Mouse (Mus musculus) brown adipose tissue, adult 24 weeks (tissue): ENCODE data around the gene Adgrg5. TPM values are rescaled to one million over a fixed set of nuclear protein-coding genes. Genes with fewer than 3 reads are reported as not detected.

ENCODE experiments used
- H3K27ac ChIP-seq: fragments of 200-500 bp; replicated peaks from 2 replicates; pipeline ENCODE4 v1.5.1; 2012; ENCODE audit warnings: low read depth, mild to moderate bottlenecking, low read length
- H3K4me1 ChIP-seq: fragments of 200-500 bp; 2 replicates; pipeline ENCODE4 v1.6.1; 2012; ENCODE audit warnings: low read length, mixed read lengths; ENCODE audit not compliant: control insufficient read depth, insufficient read depth, insufficient read length
- H3K4me3 ChIP-seq: fragments of 200-500 bp; 2 replicates; pipeline ENCODE4 v1.5.1; 2012; ENCODE audit warnings: low read depth, mild to moderate bottlenecking, low read length, moderate library complexity; ENCODE audit not compliant: insufficient read depth
- polyA plus RNA-seq: library from polyadenylated mRNA; stranded (reverse); fragments of >200 nt; gene quantifications from 2 replicates; pipeline ENCODE4 v1.2.4, GENCODE M21; 2012; ENCODE audit not compliant: missing spikeins, insufficient read depth, insufficient read length

Adgrg5 gene
- polyA plus RNA-seq, 1 experiment: not detected

DNA sequence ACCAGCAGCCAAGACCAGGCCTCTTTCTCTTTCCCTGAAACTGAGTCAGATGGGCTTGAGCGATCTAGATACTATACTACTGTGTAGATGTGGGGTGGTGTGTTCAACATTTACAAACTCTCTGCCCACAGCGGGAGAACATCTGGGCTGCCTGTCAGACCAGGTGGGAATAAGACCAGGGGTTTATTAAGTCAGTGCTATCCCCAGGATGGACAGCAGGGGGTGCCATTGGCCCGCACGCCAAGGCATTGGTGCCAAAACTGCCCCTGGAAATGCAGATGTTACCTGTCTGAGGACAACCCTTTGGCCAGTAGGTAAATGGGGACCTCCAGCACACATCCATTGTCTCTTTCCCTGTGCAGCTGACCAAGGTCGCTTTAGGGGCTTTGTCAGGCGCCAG is 19.1 kb downstream of the Adgrg5 start:
- no peak overlapping the region for H3K27ac ChIP-seq
- H3K4me3 ChIP-seq: no peak overlapping the region
- no peaks in the 10 kb centered on the region for H3K4me1 ChIP-seq

DNA sequence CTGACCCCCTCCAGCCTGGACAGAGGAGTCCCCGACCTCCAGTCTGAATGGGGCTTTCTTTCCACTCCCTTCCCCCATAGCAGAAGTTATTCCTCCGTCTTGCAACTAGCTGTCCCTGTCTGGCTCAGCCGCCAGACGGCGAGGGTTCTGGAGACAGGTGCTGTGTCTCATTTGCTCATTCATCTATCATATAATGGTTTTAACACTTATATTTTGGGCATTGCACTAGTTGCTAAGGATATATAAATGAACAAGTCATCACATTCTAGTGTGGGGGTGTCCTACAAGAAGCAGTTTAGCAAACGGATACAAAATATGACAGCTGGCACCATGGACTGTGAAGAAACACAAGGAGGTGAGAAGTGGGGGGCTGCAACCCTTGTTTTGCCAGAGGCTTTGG is 21.7 kb downstream of the Adgrg5 start:
- Histone ChIP-seq H3K27ac (no peak overlapping the region), H3K4me3 (no peak overlapping the region), H3K4me1 (no peaks in the 10 kb centered on the region)

GRCm38 (mm10) chr8:94948421-94948820 is 24.9 kb downstream of the Adgrg5 start:
- Histone ChIP-seq H3K27ac (no peak overlapping the region), H3K4me1 (no peaks in the 10 kb centered on the region), H3K4me3 (no peak overlapping the region)

GRCm38 (mm10) chr8:94949010-94949409 is 25.5 kb downstream of the Adgrg5 start:
- Histone ChIP-seq H3K4me3 (no peak overlapping the region), H3K27ac (no peak overlapping the region), H3K4me1 (peaks cover under 1% of the 10 kb centered on the region; the same call in 1 of the 2 replicates)

GRCm38 (mm10) chr8:94950046-94950445 is 26.6 kb downstream of the Adgrg5 start:
- no peak overlapping the region for H3K4me3 ChIP-seq
- no peak overlapping the region for H3K27ac ChIP-seq
- H3K4me1 ChIP-seq: peaks cover 5% of the 10 kb centered on the region

- no peak overlapping the region for H3K4me3 ChIP-seq
- no peak overlapping the region for H3K27ac ChIP-seq
- peaks cover 5% of the 10 kb centered on the region for H3K4me1 ChIP-seq
These were observed 27.0 kb downstream of the Adgrg5 start for GRCm38 (mm10) chr8:94950458-94950857.

DNA sequence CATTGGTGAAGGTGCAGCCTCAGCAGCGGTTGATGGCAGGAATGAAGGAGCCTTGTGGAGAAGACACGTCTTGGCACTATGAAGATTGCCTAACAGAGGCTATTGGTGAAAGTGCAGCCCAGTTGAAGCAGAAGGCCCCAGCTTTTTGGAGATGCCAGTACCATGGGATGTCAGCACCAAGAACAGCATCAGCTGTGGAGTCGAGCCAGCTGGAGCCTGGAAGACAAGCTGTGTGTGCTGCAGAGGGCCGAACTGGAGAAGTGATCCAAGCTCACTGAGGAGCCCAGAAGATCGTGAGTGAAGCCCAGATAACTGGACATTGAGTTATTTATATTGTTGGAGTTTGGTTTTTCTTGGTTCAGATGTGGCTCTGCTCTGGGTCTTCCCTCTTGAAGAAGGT is 28.6 kb downstream of the Adgrg5 start:
- Histone ChIP-seq H3K27ac (no peak overlapping the region), H3K4me3 (no peak overlapping the region), H3K4me1 (peaks cover 5% of the 10 kb centered on the region)

GRCm38 (mm10) chr8:94953624-94954367 is 30.3 kb downstream of the Adgrg5 start:
- Histone ChIP-seq H3K27ac (no peak overlapping the region), H3K4me1 (peaks cover 5% of the 10 kb centered on the region), H3K4me3 (no peak overlapping the region)

- Histone ChIP-seq H3K4me3 (no peak overlapping the region), H3K4me1 (peaks cover 5% of the 10 kb centered on the region), H3K27ac (peak overlapping the region; percentile 68)
These were observed 30.9 kb downstream of the Adgrg5 start for GRCm38 (mm10) chr8:94954368-94954737.

DNA sequence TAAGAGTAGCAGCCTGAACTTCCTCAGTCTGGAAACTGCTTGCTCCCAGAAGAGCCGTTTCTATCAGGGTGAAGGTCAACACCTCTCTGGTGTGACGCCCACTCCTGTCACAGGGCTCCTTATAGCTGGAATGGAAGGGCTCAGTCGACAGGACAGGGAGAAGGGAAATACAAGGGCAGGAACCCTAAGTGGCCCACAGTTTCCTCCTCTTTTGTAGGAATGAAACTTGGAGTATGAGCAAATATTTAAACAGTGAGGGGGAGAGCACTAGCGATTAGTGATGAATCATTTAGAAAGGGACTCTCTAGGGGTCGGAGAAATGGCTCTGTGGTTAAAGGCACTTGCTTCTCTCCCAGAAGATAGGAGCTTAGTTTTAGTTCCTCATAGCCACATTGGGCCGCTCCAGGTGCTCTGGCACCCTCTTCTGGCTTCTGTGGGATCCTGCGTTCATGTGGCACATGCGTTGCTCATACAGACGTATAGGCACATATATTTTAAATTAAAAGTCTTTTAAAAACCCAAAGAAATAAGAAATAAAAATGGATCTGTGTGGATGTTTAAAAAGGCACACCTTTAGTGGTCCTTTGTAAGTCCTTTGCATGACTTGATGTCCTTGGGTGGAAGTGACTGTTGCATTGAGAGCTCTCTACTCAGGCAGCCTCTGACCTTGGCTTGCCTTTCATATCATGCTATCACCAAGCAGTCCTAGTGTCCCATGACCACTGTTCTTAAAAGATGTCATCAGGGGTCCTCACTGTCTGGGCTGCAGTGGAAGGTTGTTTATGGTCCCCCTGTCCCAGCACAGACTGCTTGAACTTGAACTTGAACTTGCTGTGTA is 31.6 kb downstream of the Adgrg5 start:
- Histone ChIP-seq H3K4me3 (0 out of 2 replicates have a peak overlapping the region, but pooled peaks have one; percentile 10), H3K27ac (peak overlapping the region; percentile 68), H3K4me1 (peaks cover 5% of the 10 kb centered on the region)

- H3K4me1 ChIP-seq: peaks cover 5% of the 10 kb centered on the region
- no peak overlapping the region for H3K27ac ChIP-seq
- H3K4me3 ChIP-seq: no peak overlapping the region
These were observed 32.6 kb downstream of the Adgrg5 start for GRCm38 (mm10) chr8:94956078-94956574.

- peaks cover 4% of the 10 kb centered on the region; the same call in 1 of the 2 replicates for H3K4me1 ChIP-seq
- H3K4me3 ChIP-seq: no peak overlapping the region
- no peak overlapping the region for H3K27ac ChIP-seq
These were observed 38.7 kb downstream of the Adgrg5 start for GRCm38 (mm10) chr8:94962201-94962600.

DNA sequence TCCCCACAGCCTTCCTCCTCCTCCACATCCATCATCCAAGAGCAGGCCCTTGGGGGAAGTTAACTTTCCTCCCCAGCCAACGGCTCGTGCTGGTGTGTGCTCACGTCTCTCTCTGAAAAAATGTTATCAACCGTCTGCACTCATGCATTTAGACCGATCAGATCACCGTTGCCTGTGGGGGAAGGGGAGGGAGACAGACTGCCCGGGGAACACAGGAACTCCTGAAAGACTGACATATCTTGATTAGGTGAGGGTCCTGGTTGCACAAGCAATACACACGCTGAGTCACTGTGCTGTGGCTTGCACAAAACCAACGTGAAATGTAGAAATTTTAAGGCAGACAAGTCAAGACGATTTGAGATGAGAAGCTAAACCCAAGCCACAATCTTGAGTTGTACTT is 41.3 kb downstream of the Adgrg5 start:
- H3K4me1 ChIP-seq: peaks cover 9% of the 10 kb centered on the region; the same call in 1 of the 2 replicates
- H3K27ac ChIP-seq: no peak overlapping the region
- H3K4me3 ChIP-seq: no peak overlapping the region

DNA sequence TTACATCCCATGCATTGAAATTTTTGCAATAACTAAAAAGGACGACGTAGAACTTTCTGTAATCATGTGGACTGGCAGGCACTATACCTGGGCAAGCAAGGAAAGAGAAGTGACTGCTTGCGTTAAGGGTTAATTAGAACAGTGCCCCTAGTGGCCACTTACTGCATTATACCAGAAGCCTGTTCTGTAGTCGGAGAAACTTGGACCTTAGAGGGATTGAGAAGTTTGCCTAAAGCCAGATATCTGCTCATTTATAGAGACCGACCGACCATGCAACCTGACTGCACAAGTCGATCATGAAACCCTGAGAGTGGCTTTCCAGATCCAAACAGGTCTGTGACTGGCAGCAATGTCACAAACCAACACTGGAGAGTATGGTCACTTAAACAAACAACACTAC is 43.1 kb downstream of the Adgrg5 start:
- H3K27ac ChIP-seq: no peak overlapping the region
- H3K4me3 ChIP-seq: no peak overlapping the region
- H3K4me1 ChIP-seq: peaks cover 9% of the 10 kb centered on the region; the same call in 1 of the 2 replicates

- Histone ChIP-seq H3K4me3 (no peak overlapping the region), H3K27ac (0 out of 2 replicates have a peak overlapping the region, but pooled peaks have one; percentile 5), H3K4me1 (peaks cover 9% of the 10 kb centered on the region; the same call in 1 of the 2 replicates)
These were observed 43.6 kb downstream of the Adgrg5 start for GRCm38 (mm10) chr8:94967071-94967470.
